Mouse (Mus musculus): ENCODE data around the gene Gpcpd1. TPM values are rescaled to one million over a fixed set of nuclear protein-coding genes. Genes with fewer than 3 reads are reported as not detected.

The Gpcpd1 gene
- 6.8 TPM for polyA plus RNA-seq (2015; fragmentation: Illumina TruSeq; extraction: RNeasy Lipid Tissue Mini Kit (QIAGEN cat#74804); ENCODE audit: insufficient read depth, low read depth, low replicate concordance)

GRCm38 (mm10) chr2:132587240-132587779 is at the start of gene Gpcpd1:
Gene Gpcpd1 (minus strand): TSS chr2:132587729.

Other genes starting within 250 kb of the Gpcpd1 start
- gene Prokr2, start 202.3 kb downstream of the Gpcpd1 start, polyA plus RNA-seq (2015; fragmentation: Illumina TruSeq; extraction: RNeasy Lipid Tissue Mini Kit (QIAGEN cat#74804); ENCODE audit: insufficient read depth, low read depth, low replicate concordance) = not detected
- gene Shld1, start 99.2 kb upstream of the Gpcpd1 start, polyA plus RNA-seq (2015; fragmentation: Illumina TruSeq; extraction: RNeasy Lipid Tissue Mini Kit (QIAGEN cat#74804); ENCODE audit: insufficient read depth, low read depth, low replicate concordance) = 4.4 TPM
- 25.3 TPM for gene Chgb, start 193.5 kb upstream of the Gpcpd1 start, polyA plus RNA-seq (2015; fragmentation: Illumina TruSeq; extraction: RNeasy Lipid Tissue Mini Kit (QIAGEN cat#74804); ENCODE audit: insufficient read depth, low read depth, low replicate concordance)
- gene Trmt6, start 228.3 kb upstream of the Gpcpd1 start, polyA plus RNA-seq (2015; fragmentation: Illumina TruSeq; extraction: RNeasy Lipid Tissue Mini Kit (QIAGEN cat#74804); ENCODE audit: insufficient read depth, low read depth, low replicate concordance) = 3.7 TPM
- gene Mcm8, start 228.4 kb upstream of the Gpcpd1 start, polyA plus RNA-seq (2015; fragmentation: Illumina TruSeq; extraction: RNeasy Lipid Tissue Mini Kit (QIAGEN cat#74804); ENCODE audit: insufficient read depth, low read depth, low replicate concordance) = not detected

All from pancreas, adult 10 weeks (tissue).